Mouse (Mus musculus) adrenal gland (tissue): ENCODE data around the gene Wipi2.

ENCODE experiments used
- intact Hi-C: fragments of 180-260 bp; cut with DNase I; formaldehyde crosslinking; loops from one replicate; pipeline ENCODE4 v1.15.1; 2025

Gene Wipi2

DNA sequence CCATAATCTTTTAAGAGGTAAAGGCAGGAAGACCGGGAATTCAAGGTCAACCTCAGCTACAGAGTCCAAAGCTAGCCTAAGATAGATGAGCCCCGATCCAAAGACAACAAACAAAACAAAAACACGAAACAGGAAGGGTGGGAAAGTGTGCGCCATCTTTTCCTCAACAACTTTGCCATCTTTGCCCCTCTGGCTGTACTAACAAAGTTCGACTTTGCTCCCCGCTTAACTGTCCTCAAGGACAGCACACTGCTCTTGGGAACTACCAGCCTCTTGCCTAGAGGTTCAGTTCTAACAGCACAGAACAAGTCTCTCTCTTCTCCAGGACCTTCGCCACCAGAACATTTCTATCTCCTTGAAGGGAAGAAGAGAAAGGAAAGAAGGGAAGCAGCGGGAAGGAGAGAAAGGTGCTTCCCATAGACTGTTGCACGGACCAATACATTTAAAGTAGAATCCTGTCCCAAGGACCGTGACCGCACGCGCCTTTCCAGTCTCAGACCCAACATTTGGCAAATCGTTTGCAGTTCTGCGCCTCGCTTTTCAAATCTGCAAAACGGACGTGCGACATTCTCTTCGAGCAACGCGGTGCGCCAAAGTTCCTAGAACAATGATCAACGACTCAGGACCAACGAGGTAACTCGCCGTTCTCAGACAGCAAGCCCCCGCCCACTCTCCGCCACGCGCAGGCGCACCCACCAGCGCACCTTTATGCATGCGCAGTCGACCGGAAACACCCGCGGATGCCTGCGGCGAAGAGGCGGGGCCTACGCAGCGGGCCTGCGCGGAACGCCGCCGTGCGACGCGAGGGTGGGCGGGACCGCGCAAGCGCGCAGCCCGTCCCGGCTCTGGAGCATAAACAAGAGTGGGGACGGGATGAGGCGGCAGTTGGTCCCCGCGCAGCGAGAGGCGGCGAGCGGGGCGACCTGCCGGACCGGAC is 1.5 kb downstream of the Wipi2 start:
- intact Hi-C loops: loop anchor here (5.0 kb wide), 2 partner anchors 132 to 152 kb away; no protein-coding TSS in a partner anchor

DNA sequence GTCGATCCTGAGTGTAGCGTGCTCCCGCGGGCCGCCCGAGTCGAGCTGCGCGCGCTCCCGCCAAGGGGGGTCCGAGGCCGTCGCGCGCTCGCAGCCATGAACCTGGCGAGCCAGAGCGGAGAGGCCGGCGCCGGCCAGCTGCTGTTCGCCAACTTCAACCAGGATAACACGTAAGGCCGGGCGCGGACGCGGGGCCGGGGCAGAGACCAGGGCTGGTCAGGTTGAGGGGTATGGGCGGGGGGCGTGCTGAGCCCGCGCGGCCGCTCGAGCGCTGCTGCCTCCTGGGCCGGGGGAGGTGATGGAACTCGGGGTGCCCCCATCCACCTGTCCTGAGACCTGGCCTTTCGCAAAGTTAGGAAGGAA is 2.1 kb downstream of the Wipi2 start:
- intact Hi-C loops: loop anchor here (5.0 kb wide), 2 partner anchors 132 to 152 kb away; no protein-coding TSS in a partner anchor

DNA sequence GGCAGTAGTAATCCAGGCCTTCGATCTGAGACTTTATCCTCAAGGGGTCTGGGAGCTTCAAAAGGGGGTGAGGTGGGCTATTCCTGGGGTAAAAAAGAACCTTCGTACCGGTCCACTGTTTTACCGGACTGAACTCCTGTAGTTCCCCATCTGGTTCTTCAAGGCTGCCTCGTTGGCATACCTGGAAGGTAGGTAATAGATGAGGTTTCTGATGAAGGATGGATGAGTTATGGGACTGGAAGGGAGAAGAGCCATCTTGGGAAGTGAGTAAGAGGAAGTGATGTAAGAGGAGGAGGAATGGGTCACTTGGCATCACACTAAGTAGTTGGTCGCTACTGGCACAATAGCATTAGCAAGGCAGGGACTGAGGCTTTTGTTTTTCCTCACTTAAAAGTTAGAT is 2.7 kb downstream of the Wipi2 start:
- intact Hi-C loops: no loop called here

DNA sequence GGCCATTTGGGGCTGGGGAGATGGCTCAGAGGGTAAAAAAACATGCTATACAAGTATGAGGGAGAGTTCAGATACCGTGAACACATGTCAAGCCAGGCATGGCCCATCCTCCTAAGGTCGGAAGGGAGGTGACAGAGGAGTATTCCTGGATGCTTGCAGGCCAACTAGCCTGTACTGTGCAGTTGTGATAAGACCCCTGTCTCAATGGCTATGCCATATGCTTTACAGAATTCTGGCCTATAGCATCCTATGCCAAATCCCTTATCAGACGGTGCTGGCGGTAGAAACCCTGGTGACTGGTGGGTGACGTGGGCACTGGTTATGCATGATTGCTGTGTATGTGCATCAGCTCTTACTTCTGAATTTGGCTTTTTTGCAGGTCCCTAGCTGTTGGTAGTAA is 10.3 kb downstream of the Wipi2 start:
- intact Hi-C loops: no loop called here

DNA sequence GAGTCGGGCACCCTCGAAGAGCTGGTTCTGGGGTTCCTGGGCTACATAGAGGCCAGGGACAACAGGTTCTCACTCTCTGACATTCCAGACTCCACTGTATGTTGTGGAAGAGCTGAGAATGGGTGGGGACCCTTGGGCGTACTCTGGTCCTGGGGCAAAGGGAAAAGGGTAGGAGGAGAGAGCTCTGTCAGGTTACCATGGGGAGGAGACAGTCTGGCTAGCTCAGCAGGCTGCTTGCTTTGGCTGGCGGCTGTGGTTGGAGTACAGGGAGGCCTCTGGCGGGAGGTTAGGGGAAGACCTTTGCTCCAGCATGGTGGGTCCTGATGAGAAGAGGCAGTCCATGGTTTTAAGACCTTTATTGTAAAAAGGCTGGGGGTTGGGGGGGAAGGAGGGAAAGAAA is 12.6 kb downstream of the Wipi2 start:
- intact Hi-C loops: no loop called here

DNA sequence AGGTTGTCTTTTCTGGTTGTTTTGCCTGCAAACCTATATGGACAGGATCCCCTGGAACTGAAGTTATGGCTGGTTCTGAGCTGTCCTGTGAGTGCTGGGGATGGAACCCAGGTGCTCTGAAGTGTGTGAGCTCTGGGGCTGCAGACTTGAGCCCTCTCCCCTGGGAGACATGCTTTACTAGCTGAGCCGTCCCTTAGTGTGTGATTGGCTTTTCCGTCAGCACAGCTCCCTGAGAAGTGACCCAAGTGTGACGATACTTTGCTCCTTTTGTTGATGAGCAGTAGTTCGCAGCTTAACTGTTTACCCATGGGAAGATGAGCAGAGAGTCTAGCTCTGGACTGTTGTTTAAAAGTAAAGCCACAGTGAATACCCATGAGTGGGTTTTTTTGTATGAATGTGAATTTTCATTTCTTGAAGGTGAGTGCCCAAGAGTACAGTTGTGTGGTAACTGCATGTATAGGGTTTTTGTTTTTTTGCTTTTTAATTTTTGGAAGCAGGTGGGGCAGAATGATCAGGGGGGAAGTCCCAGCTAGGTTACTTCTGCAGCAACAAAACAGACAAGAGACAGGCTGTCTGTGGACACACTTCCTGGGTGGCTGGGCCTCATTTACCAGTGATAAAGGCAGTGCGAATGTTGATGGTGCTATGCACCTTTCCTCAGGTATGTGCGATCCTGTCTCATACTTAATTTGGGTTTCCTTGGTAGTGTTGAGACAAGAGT is 14.0 kb downstream of the Wipi2 start:
- intact Hi-C loops: no loop called here

DNA sequence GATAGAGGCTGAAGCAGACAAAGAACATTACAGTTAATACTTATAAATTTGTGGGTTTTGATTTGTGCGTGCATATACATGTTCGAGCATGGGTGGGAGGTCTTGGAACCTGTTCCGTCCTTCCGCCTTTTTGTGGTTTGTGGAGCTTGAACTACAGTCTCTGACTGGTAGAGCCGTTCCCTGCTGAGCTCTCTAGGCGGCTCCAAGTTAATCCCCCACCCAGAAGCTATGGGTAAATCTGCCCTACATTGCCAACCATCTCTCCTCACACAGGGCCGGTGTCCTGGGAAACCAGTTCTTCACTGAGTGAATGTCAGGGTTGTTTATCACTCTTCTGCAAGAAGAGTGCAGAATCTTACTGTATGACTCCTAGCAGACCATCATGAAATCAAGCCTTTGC is 20.7 kb downstream of the Wipi2 start:
- intact Hi-C loops: no loop called here

DNA sequence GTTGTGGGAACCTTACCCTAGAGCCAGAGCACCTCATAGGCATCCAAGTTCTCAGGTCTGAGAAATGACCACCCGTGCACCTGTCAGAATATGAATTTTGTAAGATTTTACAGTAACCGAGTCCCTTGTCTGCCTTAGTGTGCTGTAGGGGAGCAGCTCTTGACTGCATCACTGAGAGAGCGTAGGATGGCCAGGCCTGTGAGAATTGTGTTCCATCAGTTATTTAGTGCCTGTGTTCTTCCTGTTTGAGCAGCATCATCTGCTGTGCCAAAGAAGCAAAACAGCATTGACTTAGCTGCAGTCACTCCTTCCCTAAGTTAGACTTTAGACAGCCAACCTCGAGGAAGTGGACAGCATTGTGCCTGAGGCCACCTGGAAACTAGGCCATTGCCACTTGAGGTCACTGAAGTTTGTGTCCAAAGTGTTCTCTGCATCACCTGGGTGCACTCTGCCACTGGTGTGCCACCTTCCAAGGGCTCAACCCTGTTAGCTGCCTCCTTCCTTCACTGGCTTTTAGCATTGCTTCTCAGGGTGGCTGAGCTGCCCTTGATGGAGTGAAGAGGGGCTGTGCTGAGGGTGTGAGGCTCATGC is 22.1 kb downstream of the Wipi2 start:
- intact Hi-C loops: no loop called here

DNA sequence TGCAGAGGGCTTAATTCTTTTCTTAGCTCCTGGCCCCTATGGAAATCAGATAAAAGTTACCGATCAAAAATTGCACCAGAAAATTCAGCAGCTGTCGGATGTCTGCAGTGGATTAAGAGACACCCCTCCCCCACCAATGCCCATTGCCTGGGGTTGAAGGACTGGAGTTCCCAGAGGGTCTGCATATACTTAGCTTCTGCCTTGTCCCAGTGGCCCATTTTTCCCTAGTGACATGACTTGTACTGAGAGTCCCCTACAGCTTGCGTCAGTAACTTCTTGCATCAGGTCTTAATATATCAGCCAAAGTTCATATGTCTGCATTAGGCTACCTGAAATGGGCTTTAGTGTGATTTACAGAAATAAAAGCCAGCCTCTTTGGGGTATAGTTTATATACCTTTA is 22.9 kb downstream of the Wipi2 start:
- intact Hi-C loops: no loop called here

DNA sequence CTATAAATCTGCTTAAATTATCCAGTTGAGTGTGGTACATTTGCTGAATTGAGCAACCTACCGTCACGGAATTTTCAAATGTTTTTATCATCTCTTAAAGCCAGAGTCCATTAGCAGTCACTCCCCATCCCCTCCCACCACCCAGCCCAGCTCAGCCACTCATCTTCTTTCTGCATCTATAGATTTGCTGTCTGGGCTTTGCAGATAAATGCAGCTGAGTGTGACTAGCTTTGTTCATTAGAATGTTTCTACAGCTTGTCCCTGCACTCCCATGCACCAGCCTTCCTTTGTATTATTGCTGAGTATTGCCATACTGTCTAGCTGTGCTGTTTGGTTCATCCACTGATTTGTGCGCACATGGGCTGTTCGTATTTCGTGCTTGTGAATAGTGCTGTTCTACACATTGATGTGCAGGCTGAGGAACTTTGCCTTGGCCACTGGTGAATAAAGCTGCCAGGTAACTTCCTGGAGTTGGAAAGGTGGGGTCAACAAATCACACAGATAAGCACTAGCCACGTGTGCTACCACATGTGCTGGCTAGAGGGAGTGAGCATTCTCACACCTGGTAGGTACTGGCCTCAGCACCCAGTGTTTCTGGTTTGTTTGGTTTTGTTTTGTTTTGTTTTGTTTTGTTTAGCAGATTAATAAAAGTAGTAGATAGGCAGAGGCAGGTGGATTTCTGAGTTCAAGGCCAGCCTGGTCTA is 23.4 kb downstream of the Wipi2 start:
- intact Hi-C loops: no loop called here

DNA sequence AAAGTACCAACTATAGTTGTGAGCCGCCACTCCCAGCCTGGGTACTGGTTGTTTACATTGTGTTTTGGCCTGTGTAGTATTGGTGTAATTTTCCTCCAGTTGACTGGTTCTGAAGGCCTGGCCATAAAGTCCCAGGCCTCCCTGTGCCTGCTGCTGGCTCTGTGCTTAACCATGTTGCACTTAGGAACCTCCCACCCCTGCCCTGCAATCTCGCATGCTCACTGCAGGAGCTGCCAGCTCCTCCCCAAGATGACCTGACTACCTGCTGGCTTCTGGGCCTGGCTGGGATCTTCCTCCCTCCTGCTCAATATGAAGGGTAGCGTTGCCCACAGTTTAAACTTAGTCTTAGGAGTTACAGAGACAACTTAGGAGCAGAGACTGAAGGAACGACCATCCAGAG is 24.8 kb downstream of the Wipi2 start:
- intact Hi-C loops: no loop called here

DNA sequence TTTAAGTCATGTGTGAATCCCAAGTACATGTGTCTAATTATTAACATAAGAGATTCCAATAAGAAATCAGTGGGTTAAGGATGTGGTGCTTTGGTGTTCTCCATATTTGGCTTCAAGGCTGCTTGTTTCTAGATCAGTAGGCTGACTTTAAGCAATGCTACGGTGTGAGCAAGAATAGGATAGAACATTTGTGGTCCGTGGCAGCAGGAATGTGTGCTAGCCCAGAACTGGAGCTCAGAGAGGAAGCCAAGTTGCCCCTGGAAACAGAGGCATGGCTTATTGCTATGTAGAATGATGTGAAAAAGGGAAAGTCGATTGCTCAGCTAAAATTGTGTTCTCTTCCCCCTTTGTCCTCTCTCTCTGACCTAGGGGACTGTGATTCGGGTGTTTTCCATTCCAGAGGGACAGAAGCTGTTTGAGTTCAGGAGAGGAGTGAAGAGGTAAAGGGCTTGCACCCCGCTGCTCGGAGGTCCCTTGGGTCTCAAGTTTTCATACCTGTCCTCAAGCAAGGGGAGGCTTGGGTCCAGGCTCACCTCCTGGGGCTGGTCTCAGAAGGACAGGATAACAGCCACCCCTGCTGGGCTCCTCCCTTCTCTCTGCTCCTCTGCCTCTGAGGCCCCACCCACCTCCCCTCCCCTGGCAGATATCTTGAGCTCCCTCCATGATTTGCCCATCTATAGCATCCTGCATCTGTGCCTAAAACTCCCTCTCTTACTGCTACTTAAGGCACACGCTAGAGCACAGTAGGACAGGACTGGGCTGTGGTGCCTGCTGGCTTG is 33.3 kb downstream of the Wipi2 start:
- intact Hi-C loops: loop anchor here (10.0 kb wide), 1 partner anchor 204 kb away; no protein-coding TSS in a partner anchor

DNA sequence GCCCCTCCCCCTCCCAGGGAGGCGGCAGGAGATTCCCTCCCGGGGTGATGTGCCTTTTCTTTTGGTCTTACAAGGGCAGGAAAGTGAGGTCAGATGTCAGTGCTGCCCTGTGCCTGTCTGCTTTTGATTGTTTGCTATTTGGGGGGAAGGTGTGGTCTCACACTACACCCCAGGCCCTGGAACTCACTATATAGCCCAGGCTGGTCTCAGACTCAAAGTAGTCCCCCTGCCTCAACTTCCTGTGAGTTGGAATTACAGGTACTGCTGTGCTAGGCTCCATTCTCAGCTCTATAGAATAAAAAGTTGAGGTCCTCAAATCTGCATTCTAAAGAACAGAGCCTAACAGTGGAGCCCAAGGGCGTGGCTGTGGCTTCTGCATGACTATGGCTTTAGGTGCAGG is 40.4 kb downstream of the Wipi2 start:
- intact Hi-C loops: loop anchor here (10.0 kb wide), 1 partner anchor 197 kb away; no protein-coding TSS in a partner anchor

DNA sequence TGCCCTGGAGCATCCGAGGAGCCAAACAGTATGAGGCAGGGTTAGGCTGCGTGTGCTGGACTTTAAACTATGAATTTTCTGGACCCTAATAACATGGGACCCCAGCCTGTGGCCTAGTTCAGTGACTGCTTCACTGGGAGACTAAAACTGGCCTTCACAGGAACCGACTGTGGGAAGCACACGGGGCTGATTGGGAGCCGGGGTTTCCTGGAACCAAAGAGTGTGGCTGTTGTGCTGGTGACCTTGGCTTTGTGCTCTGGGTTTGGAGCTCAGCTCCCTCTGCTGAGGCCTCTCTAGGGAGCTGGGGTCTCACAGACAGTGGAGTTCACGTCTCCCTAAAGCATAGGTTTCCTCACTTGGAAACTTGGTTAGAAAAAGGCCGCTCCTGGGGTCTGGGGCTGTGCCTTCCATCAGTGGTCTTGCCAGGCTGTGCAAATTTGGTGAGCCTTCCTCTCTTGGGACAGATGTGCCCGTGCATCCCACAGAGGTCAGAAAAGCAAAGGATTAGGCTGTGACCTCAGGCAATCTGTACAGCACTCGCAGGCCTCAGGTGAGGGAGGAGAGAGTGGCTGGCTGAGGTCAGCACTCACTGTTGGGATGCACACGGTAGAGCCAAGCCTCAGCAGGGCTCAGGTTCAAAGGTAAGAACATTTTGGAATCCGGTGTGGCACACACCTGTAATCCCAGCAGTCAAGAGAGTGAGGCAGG is 41.2 kb downstream of the Wipi2 start:
- intact Hi-C loops: loop anchor here (10.0 kb wide), 1 partner anchor 196 kb away; no protein-coding TSS in a partner anchor

DNA sequence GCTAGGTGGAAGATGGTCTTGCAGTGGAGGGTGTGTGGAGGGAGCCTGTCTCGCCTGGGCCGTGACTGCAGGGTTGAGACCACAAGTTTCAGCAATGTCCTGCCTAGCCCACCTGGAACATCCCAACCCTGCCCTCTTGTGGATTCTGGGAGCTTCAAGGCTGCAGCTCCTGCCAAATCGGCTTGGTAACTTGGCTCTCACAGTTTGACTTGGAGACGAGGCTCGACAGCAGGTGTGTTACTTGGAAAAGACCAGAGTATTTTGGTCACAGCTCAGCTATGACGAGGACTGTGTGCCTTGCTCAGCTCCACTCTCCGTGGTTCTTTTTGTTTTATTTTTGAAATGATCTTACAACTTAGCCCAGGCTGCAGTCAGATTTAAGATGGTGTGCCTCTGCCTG is 42.2 kb downstream of the Wipi2 start:
- intact Hi-C loops: loop anchor here (10.0 kb wide), 1 partner anchor 195 kb away; no protein-coding TSS in a partner anchor

DNA sequence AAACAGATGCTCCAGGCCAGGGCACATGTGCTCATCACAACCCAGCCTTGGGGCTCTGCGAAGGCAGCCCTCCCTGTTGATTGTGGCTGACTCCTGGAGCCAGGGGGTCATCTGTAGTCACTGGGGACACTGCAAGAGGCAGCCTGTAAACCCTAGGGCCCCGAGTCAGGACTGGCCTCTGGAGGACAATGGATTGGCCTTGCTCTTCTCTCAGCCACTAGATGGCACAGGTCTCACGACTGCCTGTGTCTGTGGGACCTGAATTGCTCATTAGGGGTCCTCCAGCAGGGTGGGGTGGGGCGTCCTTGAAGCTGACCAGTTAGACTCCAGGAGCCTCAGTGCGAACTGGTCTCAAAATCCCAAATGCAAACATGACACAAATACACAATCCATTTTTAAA is 45.6 kb downstream of the Wipi2 start:
- intact Hi-C loops: loop anchor here (1.0 kb wide), 1 partner anchor 44 kb away; no protein-coding TSS in a partner anchor

DNA sequence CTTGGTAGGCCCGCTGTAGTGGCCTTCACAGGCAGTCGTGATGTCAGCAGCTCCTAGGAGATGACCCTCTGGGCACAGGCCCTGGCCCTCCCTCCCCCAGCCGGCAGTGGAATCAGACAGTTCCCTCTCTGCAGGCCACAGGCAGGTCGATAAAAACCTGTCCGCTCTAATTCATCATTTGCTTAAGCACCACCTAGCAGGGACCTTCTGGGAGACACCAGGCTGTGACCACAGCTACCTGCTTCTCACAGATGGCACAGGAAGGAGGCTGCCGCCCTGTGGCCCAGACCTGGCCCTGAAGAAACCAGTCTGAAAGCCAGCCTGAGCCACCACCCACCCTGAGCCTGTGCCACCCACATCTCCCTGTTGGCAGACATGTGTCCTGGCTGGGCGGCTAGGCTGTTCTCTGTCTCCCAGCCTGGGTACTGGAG is 50.7 kb downstream of the Wipi2 start:
- intact Hi-C loops: no loop called here

DNA sequence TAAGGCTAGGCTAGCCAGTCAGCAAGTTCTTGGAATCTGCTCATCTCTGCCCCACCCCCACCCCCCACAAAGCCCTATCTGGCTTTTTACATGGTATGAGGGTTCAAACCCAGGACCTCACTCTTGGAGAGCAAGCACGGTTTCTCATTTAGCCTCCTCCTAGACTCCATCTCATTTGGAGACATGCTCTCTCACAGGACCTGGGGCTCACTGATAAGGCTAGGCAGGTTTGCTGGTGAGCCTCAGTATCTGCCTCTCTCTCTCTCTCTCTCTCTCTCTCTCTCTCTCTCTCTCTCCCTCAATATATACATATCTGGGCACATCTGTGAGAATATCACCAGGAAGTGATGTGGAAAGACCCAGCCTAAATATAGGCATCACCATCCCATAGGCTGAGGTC is 51.6 kb downstream of the Wipi2 start:
- intact Hi-C loops: no loop called here

DNA sequence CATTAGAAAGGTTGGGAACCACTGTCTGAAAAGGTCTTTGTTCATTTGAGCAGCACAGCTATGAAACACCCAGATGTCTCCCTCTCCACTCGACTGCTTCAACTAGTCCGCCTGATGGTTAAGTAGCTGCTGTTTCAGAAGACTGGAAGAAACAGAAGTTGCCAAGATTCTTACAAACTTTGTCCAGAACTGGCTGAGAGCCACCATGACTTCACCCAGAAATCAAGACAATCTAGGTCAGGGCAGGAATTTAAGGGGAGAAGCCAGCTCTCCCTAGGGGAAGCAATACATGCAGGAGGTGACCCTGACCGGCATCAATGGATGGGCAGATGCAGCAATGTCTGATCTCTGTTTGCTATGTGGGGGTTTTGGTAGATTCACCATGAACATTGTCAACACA is 54.4 kb downstream of the Wipi2 start:
- intact Hi-C loops: no loop called here

DNA sequence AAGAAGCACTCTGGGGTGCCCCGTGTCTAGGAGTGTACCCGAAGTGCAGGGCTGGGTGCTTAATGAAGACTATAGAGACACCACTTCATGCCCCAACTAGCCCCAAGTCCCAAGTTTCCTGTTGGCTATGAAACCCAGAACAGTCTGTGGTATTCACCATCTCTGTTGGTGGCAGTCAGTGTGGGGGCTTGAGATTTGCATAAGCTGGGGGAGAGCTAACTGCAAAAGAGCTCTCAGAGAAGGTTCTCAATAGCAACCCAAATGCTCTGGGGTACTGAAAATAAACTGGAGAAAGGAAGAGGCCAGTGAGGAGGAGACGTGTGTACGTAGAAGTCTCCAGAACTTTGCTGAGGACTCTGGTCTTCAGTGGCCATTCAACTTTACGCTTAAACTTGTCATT is 55.0 kb downstream of the Wipi2 start:
- intact Hi-C loops: no loop called here
